Mouse (Mus musculus) mature B cell (primary cell): ENCODE measurements around the gene Ssh1.

ENCODE experiments used
- in situ Hi-C: fragments of 300-500 bp; cut with MboI; formaldehyde crosslinking; loops from 2 replicates; pipeline ENCODE4 v1.14.3; 2019

Gene Ssh1

GRCm38 (mm10) chr5:113966452-113967150 lies 27.1 kb downstream of the Ssh1 start:
- in situ Hi-C loops = loop anchor here (10.0 kb wide), 1 partner anchor 78 kb away; no protein-coding TSS in a partner anchor

DNA sequence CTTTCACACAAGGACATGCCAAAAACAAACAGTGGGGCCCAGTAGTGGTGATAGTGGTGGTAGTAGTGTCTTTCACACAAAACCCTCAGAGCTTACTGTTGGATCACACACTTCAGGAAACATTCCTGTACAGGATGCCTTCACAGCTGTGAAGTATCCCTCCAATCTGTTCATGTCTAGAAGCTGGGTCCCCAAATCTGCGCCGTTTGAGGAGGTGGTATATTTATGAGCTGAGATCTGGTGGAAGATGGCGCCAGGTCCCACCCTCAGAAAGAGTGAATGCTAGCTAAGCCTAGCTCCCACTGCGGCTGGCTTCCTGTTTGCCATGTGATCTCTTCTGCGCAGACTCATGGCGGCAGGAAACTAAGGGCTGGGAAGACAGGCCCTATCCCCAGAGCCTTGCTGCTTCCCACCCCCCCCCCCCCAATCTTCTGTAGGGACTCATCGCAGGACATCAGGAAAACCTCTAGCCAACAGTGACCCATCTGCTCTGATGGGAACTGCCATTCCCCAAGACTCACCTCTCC lies 28.0 kb downstream of the Ssh1 start:
- in situ Hi-C loops = loop anchor here (10.0 kb wide), 1 partner anchor 79 kb away; no protein-coding TSS in a partner anchor

- in situ Hi-C loops = loop anchor here (10.0 kb wide), 1 partner anchor 80 kb away; no protein-coding TSS in a partner anchor
Observed at GRCm38 (mm10) chr5:113964972-113965371, 28.7 kb downstream of the Ssh1 start.

DNA sequence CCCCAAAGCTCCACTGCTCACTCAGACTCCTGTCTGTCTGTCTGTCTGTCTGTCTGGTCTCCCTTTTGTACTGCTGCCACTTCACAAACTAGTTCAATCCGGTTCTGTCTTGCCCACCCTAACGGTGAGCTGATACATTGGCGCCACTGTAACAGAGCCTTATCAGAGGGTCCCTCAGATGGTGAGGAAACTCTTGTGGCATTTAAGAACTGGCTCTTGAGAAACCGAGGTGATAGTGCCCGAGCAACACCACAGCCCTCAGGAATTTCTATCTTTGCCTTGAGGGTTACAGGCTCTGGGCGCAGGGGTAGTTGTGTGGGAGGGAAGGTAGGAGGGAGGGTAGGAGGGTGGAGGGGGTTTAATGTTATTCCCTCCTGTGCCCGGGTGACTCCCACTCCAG lies 31.9 kb downstream of the Ssh1 start:
- in situ Hi-C loops = loop anchor here (10.0 kb wide), 1 partner anchor 83 kb away; no protein-coding TSS in a partner anchor

DNA sequence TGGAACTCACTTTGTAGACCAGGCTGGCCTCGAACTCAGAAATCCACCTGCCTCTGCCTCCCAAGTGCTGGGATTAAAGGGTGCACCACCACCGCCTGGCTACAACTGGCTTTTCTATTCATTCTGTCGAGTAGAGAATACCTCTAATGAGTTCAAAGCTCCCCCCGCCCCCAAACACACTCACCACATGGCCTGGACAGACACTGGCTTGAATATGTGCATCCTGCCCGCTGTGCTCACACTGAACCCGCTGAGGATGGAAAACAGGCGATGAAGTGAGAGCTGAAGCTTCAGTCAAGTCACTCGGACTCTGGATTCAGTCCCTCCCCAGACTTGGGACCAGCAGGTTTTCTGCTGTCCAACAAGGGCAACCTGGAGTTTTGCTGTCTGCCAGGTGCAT lies 33.3 kb downstream of the Ssh1 start:
- in situ Hi-C loops = loop anchor here (10.0 kb wide), 1 partner anchor 84 kb away; no protein-coding TSS in a partner anchor

DNA sequence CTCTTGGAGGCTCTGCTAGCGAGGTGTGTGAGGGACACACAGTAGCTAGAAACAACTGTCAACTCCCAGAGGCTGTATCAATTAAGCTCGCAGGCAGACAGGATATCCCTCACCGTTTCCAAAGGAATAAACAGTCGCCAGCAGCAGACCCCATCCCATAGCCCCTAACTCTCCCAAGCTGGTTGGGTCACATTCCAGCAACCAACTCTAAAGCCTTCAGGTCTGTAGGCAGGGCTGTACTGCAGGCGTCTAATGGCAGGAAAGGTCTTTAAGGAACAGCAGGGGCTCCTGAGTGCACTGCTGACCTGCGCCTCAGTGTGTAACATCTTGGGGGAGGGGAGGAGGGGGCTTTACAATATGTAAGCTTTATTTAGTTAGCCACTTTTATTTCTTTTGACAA lies 34.7 kb downstream of the Ssh1 start:
- in situ Hi-C loops = no loop called here

- in situ Hi-C loops = no loop called here
Observed at GRCm38 (mm10) chr5:113956510-113956909, 37.2 kb downstream of the Ssh1 start.

- in situ Hi-C loops = no loop called here
Observed at GRCm38 (mm10) chr5:113955691-113956090, 38.0 kb downstream of the Ssh1 start.

- in situ Hi-C loops = no loop called here
Observed at GRCm38 (mm10) chr5:113955281-113955680, 38.4 kb downstream of the Ssh1 start.

- in situ Hi-C loops = no loop called here
Observed at GRCm38 (mm10) chr5:113954421-113954820, 39.3 kb downstream of the Ssh1 start.

DNA sequence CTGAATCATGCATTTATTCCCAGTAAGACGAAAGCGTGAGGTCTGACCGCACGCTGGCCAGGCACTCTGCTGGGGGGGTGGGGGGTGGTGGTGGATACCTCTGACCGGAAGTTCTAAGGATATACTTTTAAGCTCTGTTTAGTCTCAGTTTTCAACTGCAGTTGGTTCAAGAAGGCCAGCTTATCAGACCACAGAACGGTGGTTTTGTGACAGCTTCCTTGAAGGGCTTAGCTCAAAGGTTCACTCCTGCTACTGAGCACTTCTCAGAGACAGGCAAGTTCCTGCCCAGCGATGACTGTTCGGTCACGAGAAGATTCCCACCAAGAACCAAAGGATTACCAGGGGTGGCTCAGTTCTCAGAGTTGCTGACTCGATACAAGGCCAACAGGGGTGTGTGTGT lies 41.2 kb downstream of the Ssh1 start:
- in situ Hi-C loops = no loop called here

- in situ Hi-C loops = no loop called here
Observed at GRCm38 (mm10) chr5:113951693-113952071, 42.0 kb downstream of the Ssh1 start.

DNA sequence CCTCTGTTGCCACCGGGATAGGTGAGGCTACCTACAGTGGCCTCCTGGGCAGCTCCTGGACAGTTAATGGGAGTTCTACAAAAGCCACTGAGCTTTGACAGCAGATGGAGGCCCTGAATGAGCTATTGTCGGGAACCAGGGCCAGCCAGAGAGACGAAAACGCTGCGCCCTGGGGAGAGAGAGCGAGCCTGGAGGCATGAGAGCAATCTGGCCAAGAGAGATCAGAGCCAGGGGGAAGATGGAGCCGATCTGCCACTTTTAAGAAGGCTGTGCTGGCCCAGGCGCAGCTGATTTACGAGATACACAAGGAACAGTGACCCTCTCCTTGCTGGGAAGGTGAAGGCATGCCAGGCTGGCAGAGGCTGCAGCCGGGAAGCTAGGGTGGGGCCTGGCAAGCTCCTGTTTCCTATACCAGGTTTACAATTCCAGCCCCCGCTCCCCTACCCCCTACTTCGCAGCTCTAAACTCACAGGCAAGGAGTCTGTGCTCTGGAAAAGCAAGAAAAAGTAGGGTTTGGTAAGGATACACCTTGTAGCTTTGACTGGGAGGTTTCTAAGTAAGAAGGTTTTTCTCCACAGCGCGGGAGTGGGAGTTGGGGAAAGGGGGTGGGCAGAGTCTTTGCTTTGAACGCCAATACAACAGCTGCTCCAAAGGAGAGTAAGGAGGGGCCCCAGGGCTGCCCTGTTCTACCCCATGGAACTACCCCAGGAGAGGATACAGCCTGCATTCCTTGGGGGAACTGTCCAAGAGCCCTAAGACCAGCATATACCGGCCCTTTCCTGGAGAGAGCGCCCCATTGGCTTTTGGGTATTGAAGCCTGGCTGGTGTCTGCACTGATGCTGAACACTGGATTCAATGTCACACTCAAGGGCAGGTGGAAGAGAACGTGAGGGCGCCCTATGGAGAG lies 42.7 kb downstream of the Ssh1 start:
- in situ Hi-C loops = no loop called here

DNA sequence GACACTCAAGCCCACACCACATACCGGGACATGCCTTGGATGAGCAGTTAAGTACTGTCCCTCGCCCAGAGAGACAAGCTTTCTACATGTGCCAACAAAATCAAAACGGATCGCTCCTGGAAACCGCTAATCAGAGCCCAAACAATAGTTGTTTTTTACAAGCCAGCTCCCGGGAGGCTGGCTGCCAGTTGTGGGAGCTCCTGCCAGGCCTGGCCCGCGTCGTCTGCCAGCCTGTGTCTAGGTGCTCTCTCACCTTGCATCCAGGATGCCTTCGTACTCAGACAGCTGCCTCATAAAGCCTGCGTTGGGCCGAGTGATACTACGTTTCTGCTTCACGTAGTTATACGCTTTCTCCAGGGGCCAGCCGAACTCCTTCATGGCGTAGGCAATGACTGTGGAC lies 43.6 kb downstream of the Ssh1 start:
- in situ Hi-C loops = no loop called here

DNA sequence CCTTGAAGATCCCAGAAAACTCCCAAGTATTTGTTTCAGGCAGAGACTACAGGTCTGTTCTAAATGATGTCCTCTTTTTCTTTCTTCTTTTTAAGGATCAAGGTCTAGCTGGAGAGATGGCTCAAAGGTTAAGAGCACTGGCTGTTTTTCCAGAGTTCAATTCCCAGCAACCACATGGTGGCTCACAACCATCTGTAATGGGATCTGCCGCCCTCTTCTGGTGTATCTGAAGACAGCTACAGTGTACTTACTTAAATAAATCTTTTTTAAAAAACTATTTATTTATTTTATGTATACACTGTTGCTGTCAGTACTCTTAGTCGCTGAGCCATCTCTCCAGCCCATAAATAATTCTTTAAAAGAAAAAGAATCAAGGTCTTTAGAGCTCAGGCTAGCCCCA lies 46.4 kb downstream of the Ssh1 start:
- in situ Hi-C loops = loop anchor here (10.0 kb wide), 1 partner anchor 92 kb away; no protein-coding TSS in a partner anchor

GRCm38 (mm10) chr5:113945126-113945525 lies 48.6 kb downstream of the Ssh1 start:
- in situ Hi-C loops = loop anchor here (10.0 kb wide), 1 partner anchor 90 kb away; no protein-coding TSS in a partner anchor

DNA sequence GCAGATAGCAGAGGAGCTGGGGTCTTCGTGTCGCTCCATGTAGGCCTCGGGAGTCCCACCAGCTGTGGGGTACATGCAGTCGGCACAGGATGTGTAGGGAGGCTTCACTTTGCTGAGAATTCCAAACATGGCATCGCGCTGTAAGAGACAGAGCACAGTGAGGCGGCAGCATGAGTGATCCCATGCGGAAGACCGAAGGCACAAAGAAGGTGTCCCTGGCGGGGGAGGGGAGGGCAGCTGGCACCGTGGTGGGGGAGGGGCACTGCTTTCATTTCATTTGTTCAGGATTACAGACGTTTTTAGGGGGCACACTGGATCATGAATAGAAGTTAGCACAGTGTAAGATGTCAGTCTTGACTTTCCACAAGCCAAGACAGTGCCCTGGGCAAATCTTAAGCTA lies 50.4 kb downstream of the Ssh1 start:
- in situ Hi-C loops = loop anchor here (10.0 kb wide), 1 partner anchor 89 kb away; no protein-coding TSS in a partner anchor

- in situ Hi-C loops = loop anchor here (10.0 kb wide), 1 partner anchor 88 kb away; no protein-coding TSS in a partner anchor
Observed at GRCm38 (mm10) chr5:113942580-113942979, 51.1 kb downstream of the Ssh1 start.

DNA sequence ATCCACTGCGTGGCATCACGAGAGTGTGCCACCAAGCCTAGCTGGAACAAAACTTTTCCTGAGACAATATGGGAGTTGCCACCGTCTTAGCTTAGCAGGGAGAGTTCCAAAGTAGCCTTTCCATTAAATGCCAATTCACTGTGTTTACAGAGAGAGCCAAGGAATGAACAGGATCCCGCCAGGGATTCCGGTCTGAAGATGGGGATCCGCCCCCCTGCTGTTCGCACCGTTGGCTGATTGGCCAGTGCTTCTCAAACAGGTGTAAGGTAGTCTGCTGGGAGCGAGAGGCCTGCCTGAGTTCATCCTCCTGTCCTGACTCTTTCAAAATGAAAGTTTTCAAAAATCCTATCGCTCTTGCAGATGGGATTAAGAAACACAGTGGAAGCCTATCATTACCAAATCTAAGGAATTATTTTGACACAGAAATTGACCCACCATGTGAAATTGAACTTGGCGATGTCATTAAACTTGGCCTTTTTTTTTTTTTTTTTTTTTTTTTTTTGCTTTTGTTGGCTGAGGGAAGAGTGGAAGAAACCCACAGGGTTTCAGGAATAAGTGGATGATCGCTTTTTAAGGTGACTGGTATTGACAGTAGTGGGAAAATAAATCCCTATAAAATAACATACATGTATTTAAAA lies 54.3 kb downstream of the Ssh1 start:
- in situ Hi-C loops = no loop called here

GRCm38 (mm10) chr5:113937650-113938049 lies 56.0 kb downstream of the Ssh1 start:
- in situ Hi-C loops = no loop called here

GRCm38 (mm10) chr5:113933889-113934288 lies 59.8 kb downstream of the Ssh1 start:
- in situ Hi-C loops = no loop called here

GRCm38 (mm10) chr5:113933480-113933879 lies 60.2 kb downstream of the Ssh1 start:
- in situ Hi-C loops = no loop called here
